Mouse (Mus musculus) bone marrow, adult 2 months (tissue): ENCODE data around the gene R3hdm4.

Source experiments
- CTCF ChIP-seq: fragments of 200-500 bp; IDR thresholded peaks from 2 replicates; pipeline ENCODE4 v1.5.1; 2011; ENCODE audit warnings: low read length, control low read depth; ENCODE audit not compliant: control insufficient read depth, insufficient read depth
- POLR2A ChIP-seq: fragments of 200-500 bp; IDR thresholded peaks from 2 replicates; pipeline ENCODE4 v1.6.1; 2011; ENCODE audit warnings: low read depth, mild to moderate bottlenecking, control low read depth, low read length, borderline replicate concordance; ENCODE audit not compliant: control insufficient read depth

- TF ChIP-seq POLR2A (no peak), CTCF (no peak)
These were observed 43.3 kb downstream of the R3hdm4 start for GRCm38 (mm10) chr10:79877757-79878156.
